Mouse (Mus musculus): ENCODE data around the gene Tspyl3. TPM values are rescaled to one million over a fixed set of nuclear protein-coding genes. Genes with fewer than 3 reads are reported as not detected.

Gene Tspyl3
- polyA plus RNA-seq, 1 experiment from 2014 or later = 2.6 TPM

Other genes starting within 250 kb of the Tspyl3 start
- gene Pdrg1, start 210.0 kb downstream of the Tspyl3 start, polyA plus RNA-seq (2015; fragmentation: Nextera tagmentation; extraction: Ambion mirVana) = 36.9 and 39.5 TPM in 2 replicates
- gene Xkr7, start 193.6 kb downstream of the Tspyl3 start, polyA plus RNA-seq (2015; fragmentation: Nextera tagmentation; extraction: Ambion mirVana) = not detected in 2 replicates
- 0.59 and 0.92 TPM in 2 replicates for gene Ccm2l, start 159.5 kb downstream of the Tspyl3 start, polyA plus RNA-seq (2015; fragmentation: Nextera tagmentation; extraction: Ambion mirVana)
- 11.4 and 12.7 TPM in 2 replicates for gene Hck, start 117.0 kb downstream of the Tspyl3 start, polyA plus RNA-seq (2015; fragmentation: Nextera tagmentation; extraction: Ambion mirVana)
- 29.6 and 29.7 TPM in 2 replicates for gene Tm9sf4, start 64.1 kb downstream of the Tspyl3 start, polyA plus RNA-seq (2015; fragmentation: Nextera tagmentation; extraction: Ambion mirVana)
- gene Plagl2, start 16.0 kb upstream of the Tspyl3 start, polyA plus RNA-seq (2015; fragmentation: Nextera tagmentation; extraction: Ambion mirVana) = 17.1 TPM in 2 replicates
- gene Pofut1, start 16.1 kb upstream of the Tspyl3 start, polyA plus RNA-seq (2015; fragmentation: Nextera tagmentation; extraction: Ambion mirVana) = 2.6 TPM in 2 replicates
- 1.4 and 2.0 TPM in 2 replicates for gene Kif3b, start 66.0 kb upstream of the Tspyl3 start, polyA plus RNA-seq (2015; fragmentation: Nextera tagmentation; extraction: Ambion mirVana)
- 6.4 and 7.2 TPM in 2 replicates for gene Asxl1, start 120.4 kb upstream of the Tspyl3 start, polyA plus RNA-seq (2015; fragmentation: Nextera tagmentation; extraction: Ambion mirVana)